Mouse (Mus musculus): Measurements from ENCODE around the gene Sptb.

GRCm38 (mm10) chr12:76596292-76597023, 113.9 kb downstream of the Sptb start:
- TF ChIP-seq GATA1 (IDR thresholded peaks at IDR 0.05; ENCODE audit: borderline replicate concordance, low read length) (no peak), FLI1 (IDR thresholded peaks at IDR 0.05; ENCODE audit: low read length) (no peak)
